Mouse (Mus musculus) brain, embryonic 14.5 days (tissue): ENCODE measurements around the gene Fcer2a.

Experiments used
- CTCF ChIP-seq: fragments of 200-500 bp; IDR thresholded peaks from 2 replicates; pipeline ENCODE4 v1.5.1; 2012; ENCODE audit warnings: inconsistent platforms, mild to moderate bottlenecking, moderate library complexity, borderline replicate concordance; ENCODE audit not compliant: insufficient read depth, insufficient read length; ENCODE audit errors: extremely low read depth
- POLR2A ChIP-seq: fragments of 200-500 bp; IDR thresholded peaks from 2 replicates; pipeline ENCODE4 v1.6.1; 2012; ENCODE audit warnings: mild to moderate bottlenecking, inconsistent platforms, borderline replicate concordance; ENCODE audit not compliant: poor library complexity, insufficient read depth, insufficient read length, severe bottlenecking; ENCODE audit errors: extremely low read depth

DNA sequence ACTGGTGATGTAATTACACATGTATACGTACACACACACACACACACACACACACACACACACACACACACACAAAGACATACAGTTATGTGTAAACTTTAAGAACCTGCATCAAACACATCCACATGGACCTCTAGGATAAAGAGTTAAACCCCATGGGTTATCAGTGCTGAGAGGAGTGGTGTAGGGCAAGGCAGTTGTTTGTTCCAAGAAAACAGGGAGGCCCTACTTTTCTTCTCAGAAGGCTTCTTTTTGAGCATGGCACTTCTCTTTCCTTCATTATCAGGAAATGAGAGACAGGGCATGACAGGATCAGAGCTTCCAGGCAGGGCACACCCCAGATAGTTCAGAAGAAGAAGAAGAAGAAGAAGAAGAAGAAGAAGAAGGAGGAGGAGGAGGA lies 40.1 kb upstream of the Fcer2a start:
- TF ChIP-seq CTCF (no peak), POLR2A (no peak)
